Mouse (Mus musculus) right cerebral cortex, postnatal 10 days (tissue): Measurements from ENCODE around the gene Gm13769.
"Not testable (repeated sequence)": the region's sequence is repeated elsewhere in the genome, so short reads cannot be mapped to it uniquely, and the experiment has no call there.

ENCODE experiments used
- DNase-seq, 2 experiments: peaks; one replicate each; pipeline ENCODE4 v3.0.0; 2021; ENCODE audit warnings: low spot score in 2 of 2

Gene Gm13769

DNA sequence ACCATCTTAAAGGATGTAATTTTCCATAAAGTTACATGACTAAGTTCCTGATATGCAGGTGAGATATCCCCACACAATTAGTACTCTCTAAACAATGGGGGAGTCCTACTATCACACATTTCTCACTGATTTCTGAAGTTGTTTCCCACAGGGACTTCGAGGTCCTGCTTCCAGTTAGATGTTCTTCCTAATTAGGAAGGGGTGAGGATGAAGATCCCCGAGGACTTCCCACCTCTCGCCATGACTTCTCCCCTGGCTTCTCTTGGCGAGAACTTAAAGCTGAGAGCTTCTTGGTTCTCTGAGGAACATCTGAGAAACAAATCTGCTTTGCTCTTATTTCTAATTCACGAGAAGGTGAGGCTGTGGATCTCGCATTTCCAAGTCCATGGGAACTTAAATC is at the start of gene Gm13769:
Gene Gm13769 (plus strand): TSS at position 301 of the 400 bp plus-strand sequence.
- not testable (repeated sequence) for DNase-seq

DNA sequence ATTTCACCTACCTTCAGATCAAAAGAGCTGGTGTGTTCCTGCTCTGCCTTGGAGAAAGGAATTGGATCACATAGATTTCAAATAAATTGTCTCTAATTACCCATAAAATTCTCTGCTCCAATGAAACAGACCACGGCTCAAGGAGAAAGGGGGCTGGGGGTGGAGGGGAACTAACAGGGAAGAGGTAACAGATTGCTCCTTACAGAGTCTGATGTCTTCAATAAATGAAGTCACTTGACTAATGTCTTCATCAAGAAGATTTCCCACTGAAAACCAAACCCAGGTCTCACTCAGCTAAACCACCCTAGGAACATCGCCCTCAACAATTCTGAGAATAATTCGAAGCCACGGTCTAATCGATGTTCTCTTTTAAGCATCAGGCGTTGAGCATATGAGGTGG is 29.3 kb upstream of the Gm13769 start, which contains the start of gene Olfr1272:
Gene Olfr1272 (minus strand): TSS at position 101 of the 400 bp plus-strand sequence.
- no peak for DNase-seq

DNA sequence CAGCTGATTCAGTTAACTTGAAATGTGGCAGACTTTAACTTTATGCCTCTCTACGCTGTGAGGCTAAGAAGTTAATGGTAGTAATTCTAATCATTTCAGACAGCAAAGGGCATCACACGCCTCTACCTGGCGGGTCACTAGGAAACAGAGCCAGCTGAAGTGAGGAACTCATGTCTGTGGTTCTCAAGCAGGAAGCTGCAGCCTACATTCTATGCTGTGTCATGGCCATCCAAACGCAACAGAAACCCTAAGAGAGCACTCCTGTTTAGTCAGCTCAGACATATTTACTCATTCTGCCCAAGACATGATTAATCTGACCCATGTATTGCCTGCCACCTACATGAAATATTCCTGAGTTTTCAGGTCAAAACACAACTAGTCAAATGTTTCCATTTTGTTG is 24.7 kb downstream of the Gm13769 start:
- DNase-seq, result not testable (repeated sequence)

DNA sequence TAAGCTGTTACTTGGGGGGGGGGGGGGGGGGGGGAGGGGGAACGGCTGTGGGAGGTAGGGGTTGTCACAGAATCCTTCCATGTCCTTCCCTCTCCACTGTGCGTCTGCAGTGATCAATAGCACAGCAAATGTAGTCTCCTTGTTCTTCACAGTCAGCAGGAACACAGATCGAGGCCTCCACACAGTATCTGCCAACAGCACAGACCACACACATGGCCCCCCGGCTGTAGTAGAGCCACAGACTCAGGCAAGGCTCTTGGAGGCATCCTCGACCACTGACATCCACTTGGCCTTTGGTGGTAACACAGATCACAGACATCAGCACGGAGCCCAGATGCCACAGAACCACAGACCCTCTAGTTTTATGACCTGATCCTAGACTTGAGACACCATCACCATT is 29.0 kb downstream of the Gm13769 start:
- not testable (repeated sequence) for DNase-seq

DNA sequence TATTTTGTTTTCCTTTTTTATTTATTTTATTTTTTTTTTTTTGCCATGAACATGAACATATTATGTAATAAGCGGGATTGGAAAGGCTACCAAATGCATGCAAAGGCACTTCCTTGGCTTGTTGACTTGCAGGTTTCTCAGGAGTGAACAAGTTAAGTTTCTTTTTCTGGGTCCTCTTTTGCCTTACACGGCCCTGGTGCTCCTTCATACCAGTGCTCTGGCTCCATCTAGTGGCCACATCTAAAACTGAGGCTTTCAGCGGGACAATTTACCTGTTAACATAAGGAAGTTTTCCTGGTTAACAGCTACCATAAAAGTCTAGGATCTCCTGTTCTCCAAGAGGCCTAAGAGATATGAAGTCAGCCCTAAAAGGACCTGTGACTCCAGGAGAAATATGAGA is 29.5 kb downstream of the Gm13769 start:
- DNase-seq, result not testable (repeated sequence)

DNA sequence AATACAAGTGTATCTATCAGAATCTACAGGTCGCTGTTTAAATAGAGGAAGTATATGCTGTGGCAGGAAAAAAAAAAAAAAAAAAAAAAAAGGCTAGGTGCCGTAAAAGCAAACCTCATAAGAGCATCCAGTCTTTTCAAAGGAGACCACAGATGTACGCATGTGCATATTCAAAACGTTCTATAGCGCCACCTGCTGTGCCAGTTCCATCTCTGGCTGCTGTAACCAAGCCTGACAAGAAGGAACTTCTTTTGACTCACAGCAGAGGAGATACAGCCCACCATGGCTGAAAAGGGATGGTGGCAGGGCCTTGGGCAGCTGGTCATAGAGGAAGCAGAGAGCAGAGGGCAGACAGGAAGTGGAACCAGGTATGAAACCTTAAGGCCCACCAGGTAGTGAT is 37.2 kb downstream of the Gm13769 start:
- DNase-seq, result not testable (repeated sequence)

DNA sequence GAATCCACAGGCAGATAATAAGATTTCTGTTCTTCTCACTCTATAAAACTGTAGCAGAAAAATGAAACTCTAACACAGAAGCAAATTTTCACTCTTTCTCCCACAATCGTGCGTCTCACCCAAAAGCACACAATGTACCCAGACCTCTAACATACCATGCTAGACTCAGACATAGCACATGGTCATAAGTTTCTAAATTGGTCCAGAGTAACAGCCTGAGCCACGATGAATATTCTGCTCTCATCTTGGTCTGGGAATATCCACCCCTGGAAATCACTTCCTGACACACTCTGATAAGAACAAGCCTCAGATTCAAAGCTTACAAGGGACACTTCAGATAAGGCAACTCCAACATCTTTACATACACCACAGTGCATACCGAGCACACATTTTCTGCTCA is 38.2 kb downstream of the Gm13769 start:
- DNase-seq, result not testable (repeated sequence)
